Mouse (Mus musculus): ENCODE measurements around the gene Rnf181. TPM values are rescaled to one million over a fixed set of nuclear protein-coding genes. Genes with fewer than 3 reads are reported as not detected.

The Rnf181 gene
- polyA plus RNA-seq, 1 experiment from 2014 or later = 124 TPM

- WGBS = 94% methylated on average over 4 of the region's 4 CpGs
- Histone ChIP-seq H3K27ac (ENCODE audit: low read length) (no peak overlapping the region), H3K27me3 (ENCODE audit: control insufficient read depth, insufficient read depth, low read depth, low read length) (no peaks in the 10 kb centered on the region), H3K4me2 (ENCODE audit: low read length) (no peak overlapping the region), H3K9me3 (replicated peaks; ENCODE audit: control insufficient read depth, low read length, poor library complexity, severe bottlenecking) (no peaks in the 10 kb centered on the region), H3K36me3 (ENCODE audit: control insufficient read depth, insufficient read depth, low read length) (peaks cover 54% of the 10 kb centered on the region), H3K4me1 (ENCODE audit: control insufficient read depth, insufficient read depth, low read length) (no peaks in the 10 kb centered on the region), H3K9ac (ENCODE audit: low read depth, low read length) (no peak overlapping the region), H3K4me3 (ENCODE audit: low read depth, low read length) (no peak overlapping the region)
- no peak for ATAC-seq
Observed at GRCm38 (mm10) chr6:72330133-72330532, 36.6 kb downstream of the Rnf181 start.

- no peaks in the 10 kb centered on the region for H3K27me3 ChIP-seq (ENCODE audit: control insufficient read depth, insufficient read depth, low read depth, low read length)
- H3K4me2 ChIP-seq (ENCODE audit: low read length) = no peak overlapping the region
- no peaks in the 10 kb centered on the region for H3K9me3 ChIP-seq (replicated peaks; ENCODE audit: control insufficient read depth, low read length, poor library complexity, severe bottlenecking)
- 98% methylated on average over 5 of the region's 5 CpGs for WGBS
- no peak overlapping the region for H3K4me3 ChIP-seq (ENCODE audit: low read depth, low read length)
- H3K36me3 ChIP-seq (ENCODE audit: control insufficient read depth, insufficient read depth, low read length) = peaks cover 56% of the 10 kb centered on the region
- no peak for ATAC-seq
- no peaks in the 10 kb centered on the region for H3K4me1 ChIP-seq (ENCODE audit: control insufficient read depth, insufficient read depth, low read length)
- no peak overlapping the region for H3K9ac ChIP-seq (ENCODE audit: low read depth, low read length)
- no peak overlapping the region for H3K27ac ChIP-seq (ENCODE audit: low read length)
Observed at GRCm38 (mm10) chr6:72329019-72329418, 37.7 kb downstream of the Rnf181 start.

- Histone ChIP-seq H3K36me3 (ENCODE audit: control insufficient read depth, insufficient read depth, low read length) (peaks cover 49% of the 10 kb centered on the region), H3K4me3 (ENCODE audit: low read depth, low read length) (no peak overlapping the region), H3K9me3 (replicated peaks; ENCODE audit: control insufficient read depth, low read length, poor library complexity, severe bottlenecking) (no peaks in the 10 kb centered on the region), H3K4me1 (ENCODE audit: control insufficient read depth, insufficient read depth, low read length) (no peaks in the 10 kb centered on the region), H3K4me2 (ENCODE audit: low read length) (no peak overlapping the region), H3K27me3 (ENCODE audit: control insufficient read depth, insufficient read depth, low read depth, low read length) (no peaks in the 10 kb centered on the region), H3K9ac (ENCODE audit: low read depth, low read length) (no peak overlapping the region), H3K27ac (ENCODE audit: low read length) (no peak overlapping the region)
- 76% methylated on average over 6 of the region's 6 CpGs for WGBS
- no peak for ATAC-seq
Observed at GRCm38 (mm10) chr6:72326274-72326673, 40.5 kb downstream of the Rnf181 start.

- Histone ChIP-seq H3K9ac (ENCODE audit: low read depth, low read length) (no peak overlapping the region), H3K4me1 (ENCODE audit: control insufficient read depth, insufficient read depth, low read length) (no peaks in the 10 kb centered on the region), H3K27ac (ENCODE audit: low read length) (no peak overlapping the region), H3K4me3 (ENCODE audit: low read depth, low read length) (no peak overlapping the region), H3K4me2 (ENCODE audit: low read length) (no peak overlapping the region), H3K9me3 (replicated peaks; ENCODE audit: control insufficient read depth, low read length, poor library complexity, severe bottlenecking) (no peaks in the 10 kb centered on the region), H3K27me3 (ENCODE audit: control insufficient read depth, insufficient read depth, low read depth, low read length) (no peaks in the 10 kb centered on the region), H3K36me3 (ENCODE audit: control insufficient read depth, insufficient read depth, low read length) (peaks cover 60% of the 10 kb centered on the region)
- no peak for ATAC-seq
- WGBS = 88% methylated on average over 6 of the region's 6 CpGs
Observed at GRCm38 (mm10) chr6:72323786-72324508, 42.8 kb downstream of the Rnf181 start.

- H3K27ac ChIP-seq (ENCODE audit: low read length) = no peak overlapping the region
- no peak overlapping the region for H3K4me3 ChIP-seq (ENCODE audit: low read depth, low read length)
- no peaks in the 10 kb centered on the region for H3K9me3 ChIP-seq (replicated peaks; ENCODE audit: control insufficient read depth, low read length, poor library complexity, severe bottlenecking)
- H3K9ac ChIP-seq (ENCODE audit: low read depth, low read length) = no peak overlapping the region
- no peaks in the 10 kb centered on the region for H3K4me1 ChIP-seq (ENCODE audit: control insufficient read depth, insufficient read depth, low read length)
- WGBS = 91% methylated on average over 3 of the region's 3 CpGs
- H3K4me2 ChIP-seq (ENCODE audit: low read length) = no peak overlapping the region
- ATAC-seq = no peak
- no peaks in the 10 kb centered on the region for H3K27me3 ChIP-seq (ENCODE audit: control insufficient read depth, insufficient read depth, low read depth, low read length)
- peaks cover 51% of the 10 kb centered on the region for H3K36me3 ChIP-seq (ENCODE audit: control insufficient read depth, insufficient read depth, low read length)
Observed at GRCm38 (mm10) chr6:72322936-72323335, 43.8 kb downstream of the Rnf181 start.

- WGBS = 84% methylated on average over 11 of the region's 11 CpGs
- H3K9me3 ChIP-seq (replicated peaks; ENCODE audit: control insufficient read depth, low read length, poor library complexity, severe bottlenecking) = no peaks in the 10 kb centered on the region
- H3K27me3 ChIP-seq (ENCODE audit: control insufficient read depth, insufficient read depth, low read depth, low read length) = no peaks in the 10 kb centered on the region
- ATAC-seq = no peak
- H3K4me3 ChIP-seq (ENCODE audit: low read depth, low read length) = no peak overlapping the region
- no peak overlapping the region for H3K4me2 ChIP-seq (ENCODE audit: low read length)
- H3K36me3 ChIP-seq (ENCODE audit: control insufficient read depth, insufficient read depth, low read length) = peaks cover 33% of the 10 kb centered on the region
- H3K27ac ChIP-seq (ENCODE audit: low read length) = no peak overlapping the region
- no peaks in the 10 kb centered on the region for H3K4me1 ChIP-seq (ENCODE audit: control insufficient read depth, insufficient read depth, low read length)
- H3K9ac ChIP-seq (ENCODE audit: low read depth, low read length) = no peak overlapping the region
Observed at GRCm38 (mm10) chr6:72319019-72319418, 47.7 kb downstream of the Rnf181 start.

- ATAC-seq = no peak
- Histone ChIP-seq H3K4me3 (ENCODE audit: low read depth, low read length) (no peak overlapping the region), H3K9ac (ENCODE audit: low read depth, low read length) (no peak overlapping the region), H3K4me1 (ENCODE audit: control insufficient read depth, insufficient read depth, low read length) (no peaks in the 10 kb centered on the region), H3K27ac (ENCODE audit: low read length) (no peak overlapping the region), H3K9me3 (replicated peaks; ENCODE audit: control insufficient read depth, low read length, poor library complexity, severe bottlenecking) (no peaks in the 10 kb centered on the region), H3K36me3 (ENCODE audit: control insufficient read depth, insufficient read depth, low read length) (peaks cover 29% of the 10 kb centered on the region), H3K27me3 (ENCODE audit: control insufficient read depth, insufficient read depth, low read depth, low read length) (no peaks in the 10 kb centered on the region), H3K4me2 (ENCODE audit: low read length) (no peak overlapping the region)
- WGBS = 90% methylated on average over 4 of the region's 5 CpGs
Observed at GRCm38 (mm10) chr6:72318440-72318839, 48.3 kb downstream of the Rnf181 start.

- H3K4me3 ChIP-seq (ENCODE audit: low read depth, low read length) = no peak overlapping the region
- H3K36me3 ChIP-seq (ENCODE audit: control insufficient read depth, insufficient read depth, low read length) = peaks cover 27% of the 10 kb centered on the region
- WGBS = 76% methylated on average over 1 of the region's 1 CpGs
- no peak overlapping the region for H3K27ac ChIP-seq (ENCODE audit: low read length)
- no peaks in the 10 kb centered on the region for H3K27me3 ChIP-seq (ENCODE audit: control insufficient read depth, insufficient read depth, low read depth, low read length)
- no peak overlapping the region for H3K9ac ChIP-seq (ENCODE audit: low read depth, low read length)
- ATAC-seq = no peak
- no peaks in the 10 kb centered on the region for H3K4me1 ChIP-seq (ENCODE audit: control insufficient read depth, insufficient read depth, low read length)
- H3K4me2 ChIP-seq (ENCODE audit: low read length) = no peak overlapping the region
- no peaks in the 10 kb centered on the region for H3K9me3 ChIP-seq (replicated peaks; ENCODE audit: control insufficient read depth, low read length, poor library complexity, severe bottlenecking)
Observed at GRCm38 (mm10) chr6:72316044-72316443, 50.7 kb downstream of the Rnf181 start.

GRCm38 (mm10) chr6:72315384-72315783 is 51.4 kb downstream of the Rnf181 start:
- H3K4me1 ChIP-seq (ENCODE audit: control insufficient read depth, insufficient read depth, low read length) = no peaks in the 10 kb centered on the region
- no peak overlapping the region for H3K4me2 ChIP-seq (ENCODE audit: low read length)
- H3K36me3 ChIP-seq (ENCODE audit: control insufficient read depth, insufficient read depth, low read length) = peaks cover 25% of the 10 kb centered on the region
- ATAC-seq = no peak
- H3K27me3 ChIP-seq (ENCODE audit: control insufficient read depth, insufficient read depth, low read depth, low read length) = no peaks in the 10 kb centered on the region
- H3K9ac ChIP-seq (ENCODE audit: low read depth, low read length) = no peak overlapping the region
- no peaks in the 10 kb centered on the region for H3K9me3 ChIP-seq (replicated peaks; ENCODE audit: control insufficient read depth, low read length, poor library complexity, severe bottlenecking)
- no peak overlapping the region for H3K4me3 ChIP-seq (ENCODE audit: low read depth, low read length)
- WGBS = 91% methylated on average over 2 of the region's 2 CpGs
- no peak overlapping the region for H3K27ac ChIP-seq (ENCODE audit: low read length)

Data from midbrain, embryonic 16.5 days (tissue).